Mouse (Mus musculus) 3T3-L1 (cell line): Measurements from ENCODE around the gene Acot7.

Source experiments
- DNase-seq: peaks from one replicate; pipeline ENCODE4 v3.0.0-alpha.2; 2015; ENCODE audit warnings: low read depth, low spot score

Gene Acot7

DNA sequence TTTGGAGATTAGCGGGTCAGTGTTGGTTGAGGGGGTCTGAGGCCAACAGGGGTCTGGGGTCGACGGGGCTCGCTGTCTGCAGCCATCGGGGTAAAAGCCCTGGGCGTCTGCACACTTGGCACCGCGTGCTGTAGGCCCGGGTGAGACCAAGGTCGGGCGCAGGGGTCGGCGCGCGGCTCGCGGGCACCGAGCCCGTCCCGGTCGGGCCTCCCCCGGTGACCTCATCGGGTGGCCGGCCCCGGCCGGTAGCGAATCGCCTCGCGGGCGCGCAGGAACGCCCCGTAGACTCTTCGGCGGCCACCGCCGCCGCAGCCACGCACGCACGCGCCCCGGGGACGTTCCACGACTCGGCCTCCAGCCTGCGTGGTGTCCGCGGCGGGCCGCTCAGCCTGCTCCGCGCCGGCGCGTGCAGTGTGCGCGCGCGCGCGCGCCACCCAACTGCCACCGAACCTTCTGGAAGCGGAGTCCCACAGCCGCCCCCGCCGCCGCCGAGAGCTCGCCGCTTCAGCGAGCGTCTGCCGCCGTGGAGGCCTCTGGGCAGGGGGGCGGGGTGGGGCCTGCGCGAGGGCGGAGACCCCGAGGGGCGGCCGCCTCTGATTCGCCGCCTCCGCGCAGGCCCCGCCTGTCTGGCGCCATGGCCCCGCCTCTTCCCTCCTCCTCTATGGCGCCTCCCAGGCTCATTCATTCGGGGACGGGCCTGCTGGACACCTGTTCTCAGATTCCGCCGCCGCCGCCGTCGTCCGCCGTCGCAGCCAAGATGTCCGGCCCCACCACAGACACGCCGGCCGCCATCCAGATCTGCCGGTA is at the start of gene Acot7:
Gene Acot7 (plus strand): TSS at position 598 of the 807 bp plus-strand sequence.
- DNase-seq, result peak; percentile 82

DNA sequence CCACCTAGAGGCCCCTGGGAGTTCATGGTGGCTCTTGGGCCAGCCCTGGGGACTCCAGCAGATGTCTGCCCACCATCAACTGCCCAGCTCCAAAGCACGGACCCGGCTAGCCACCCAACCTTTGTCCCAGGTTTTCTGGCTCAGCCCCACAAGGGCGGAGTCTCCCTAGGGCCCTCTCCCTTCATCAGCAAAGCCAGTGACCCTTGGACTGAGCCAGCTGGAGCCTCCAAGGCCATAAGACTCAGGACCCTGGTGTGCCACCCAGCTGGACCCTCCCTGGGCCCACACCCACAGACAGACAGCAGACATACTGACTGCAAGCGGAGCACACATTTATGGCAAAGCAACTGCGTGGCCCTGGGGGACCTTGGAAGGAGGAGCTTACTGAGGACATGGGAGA is 49.1 kb upstream of the Acot7 start:
- DNase-seq, result no peak

DNA sequence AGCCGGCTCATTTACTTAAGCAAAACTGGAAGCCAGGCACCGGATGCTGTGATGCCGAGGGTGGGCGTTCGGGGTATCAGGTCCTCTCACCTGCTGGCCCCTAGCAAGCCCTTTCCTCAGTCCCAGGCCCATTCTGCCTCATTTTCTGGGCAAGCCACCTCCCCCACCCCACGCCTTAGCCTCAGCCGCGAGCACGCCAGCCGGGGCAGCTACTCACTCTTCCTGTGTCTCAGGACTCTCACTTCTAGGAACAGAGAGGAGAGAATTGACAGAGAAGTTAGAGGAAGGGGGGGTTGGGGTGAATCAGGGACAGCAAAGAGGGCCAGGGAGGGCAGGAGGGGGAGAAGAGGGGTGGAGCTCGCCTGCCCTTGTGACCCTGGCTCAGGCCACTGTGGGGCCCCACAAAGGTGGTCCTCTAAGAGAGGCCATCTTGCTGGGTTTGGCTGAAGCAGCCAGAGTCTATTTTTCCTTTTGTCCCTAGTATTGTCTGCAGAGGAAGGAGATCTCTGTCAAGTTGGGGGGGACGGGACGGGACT is 48.5 kb upstream of the Acot7 start:
- no peak for DNase-seq

DNA sequence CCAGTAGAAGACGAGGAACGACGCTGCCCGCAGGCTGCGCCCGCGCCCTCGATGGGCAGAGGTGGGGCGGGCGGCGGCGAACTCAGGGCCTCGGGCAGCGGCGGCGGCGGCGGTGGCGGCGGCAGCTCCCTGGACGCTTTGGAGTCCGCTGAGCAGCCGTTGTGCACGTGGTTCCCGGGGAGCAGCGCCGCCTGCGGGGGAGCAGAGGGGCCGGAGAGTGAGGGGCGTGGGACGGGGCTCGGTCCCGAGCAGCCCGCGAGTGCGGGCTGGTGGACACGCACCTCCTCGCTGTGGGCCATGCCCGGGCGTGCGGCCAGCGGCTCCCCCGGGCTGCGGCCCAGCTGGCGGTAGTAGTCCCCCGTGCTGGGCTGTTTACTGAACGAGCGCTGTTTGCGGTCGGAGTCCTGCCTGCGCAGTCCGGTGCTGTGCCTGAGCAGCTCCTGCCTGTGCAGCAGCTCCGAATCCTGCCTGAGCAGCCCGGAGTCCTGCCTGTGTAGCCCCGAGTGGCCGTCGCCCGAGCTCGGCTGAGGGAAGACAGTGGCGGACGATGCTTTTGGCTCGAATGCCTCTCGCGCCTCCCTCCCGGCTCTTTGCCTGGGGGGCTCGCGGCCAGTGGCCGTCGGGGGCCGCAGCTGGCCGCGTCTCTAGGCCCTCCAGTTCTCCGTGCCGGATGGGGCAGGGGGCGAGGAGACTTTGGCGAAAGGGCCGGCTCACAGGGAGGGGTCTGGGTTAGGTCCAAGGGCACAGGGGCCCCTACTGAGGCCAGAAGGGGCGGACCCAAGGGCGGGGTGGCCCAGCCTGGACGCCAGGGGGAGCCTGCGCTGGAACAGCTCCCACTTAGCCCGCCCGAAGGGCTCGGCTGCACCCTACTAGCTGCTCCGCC is 46.9 kb upstream of the Acot7 start:
- DNase-seq, result no peak

DNA sequence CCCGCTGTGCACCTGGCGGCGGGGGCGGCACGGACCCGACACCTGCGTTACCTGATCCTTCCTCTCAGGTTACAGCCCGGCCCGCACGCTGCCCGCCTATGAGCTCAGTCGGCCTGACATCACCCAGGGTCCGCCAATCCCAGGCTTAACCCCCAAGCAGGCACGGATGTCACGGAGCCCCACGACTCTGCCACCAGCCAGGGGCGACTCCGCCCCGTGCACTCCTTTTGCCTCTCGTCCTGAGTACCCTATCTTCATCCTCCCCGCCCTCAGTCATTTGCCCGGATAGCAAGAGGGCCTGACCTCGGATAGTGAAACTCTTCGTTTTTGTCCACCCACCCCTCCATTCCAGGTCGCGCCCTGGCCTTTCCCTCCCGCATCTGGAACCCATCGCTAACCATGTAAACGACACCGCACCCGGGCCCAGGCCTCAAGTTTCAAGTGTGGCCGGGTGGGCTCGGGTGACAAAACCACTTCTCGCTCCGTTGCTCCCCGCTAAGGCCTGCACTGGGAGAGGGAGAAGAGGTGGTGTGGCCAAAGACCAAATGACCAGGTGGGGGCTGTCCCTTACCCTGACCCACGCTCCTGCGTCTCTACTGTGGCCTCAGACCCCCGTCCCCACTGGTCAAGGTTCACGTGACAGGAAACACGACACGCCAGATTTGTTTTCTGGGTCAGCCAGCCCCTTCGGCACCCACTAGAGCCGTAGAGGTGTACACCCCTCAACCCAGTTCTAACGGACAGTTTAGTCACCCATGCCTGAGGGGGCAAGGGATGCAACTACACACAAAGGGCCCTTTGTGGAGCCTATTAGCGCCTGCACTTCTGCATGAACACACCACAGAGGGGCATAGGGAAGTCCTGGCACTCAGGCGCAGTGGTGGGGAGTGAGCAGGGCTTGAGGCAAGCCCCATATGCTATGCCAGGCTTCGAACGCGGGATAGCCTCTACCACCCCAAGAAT is 45.8 kb upstream of the Acot7 start:
- no peak for DNase-seq

DNA sequence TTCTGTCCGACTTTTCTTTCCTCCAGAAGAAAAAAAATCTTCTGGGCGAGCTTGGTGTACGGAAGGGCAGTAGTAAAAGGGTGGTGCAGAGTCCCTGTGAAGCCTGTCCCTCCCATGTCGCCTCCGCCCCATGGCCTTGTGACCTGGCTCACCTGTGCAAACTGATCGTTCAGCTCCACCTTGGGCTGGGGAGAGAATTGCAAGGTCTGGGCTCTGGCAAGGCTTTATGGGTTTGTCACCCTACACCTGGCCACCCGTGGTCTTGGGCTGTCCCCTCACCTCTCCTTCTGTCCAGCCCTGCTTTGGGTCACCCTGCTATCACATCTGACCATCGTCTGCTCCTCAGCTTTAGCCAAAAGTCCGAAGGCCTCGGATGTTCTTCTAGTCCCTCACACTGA is 45.2 kb upstream of the Acot7 start:
- DNase-seq, result no peak

DNA sequence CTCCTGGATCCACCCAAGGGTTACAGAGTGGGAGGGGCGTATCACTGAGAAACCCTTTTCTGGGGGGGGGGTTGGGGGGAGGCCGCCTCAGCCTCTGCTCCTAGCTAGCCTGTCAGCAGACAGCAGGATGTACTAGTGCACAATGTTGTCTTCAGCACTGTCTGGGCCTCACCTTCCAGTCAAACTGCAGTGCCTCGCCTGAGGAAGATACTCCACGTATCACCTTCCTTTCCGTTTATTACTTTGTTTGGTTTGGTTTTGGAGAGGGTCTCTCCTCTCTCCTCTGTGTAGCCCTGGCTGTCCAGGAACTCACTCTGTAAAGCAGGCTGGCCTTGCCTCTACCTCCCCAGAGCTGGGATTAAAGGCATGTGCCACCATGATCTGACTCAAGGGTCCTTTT is 44.7 kb upstream of the Acot7 start:
- DNase-seq, result no peak

DNA sequence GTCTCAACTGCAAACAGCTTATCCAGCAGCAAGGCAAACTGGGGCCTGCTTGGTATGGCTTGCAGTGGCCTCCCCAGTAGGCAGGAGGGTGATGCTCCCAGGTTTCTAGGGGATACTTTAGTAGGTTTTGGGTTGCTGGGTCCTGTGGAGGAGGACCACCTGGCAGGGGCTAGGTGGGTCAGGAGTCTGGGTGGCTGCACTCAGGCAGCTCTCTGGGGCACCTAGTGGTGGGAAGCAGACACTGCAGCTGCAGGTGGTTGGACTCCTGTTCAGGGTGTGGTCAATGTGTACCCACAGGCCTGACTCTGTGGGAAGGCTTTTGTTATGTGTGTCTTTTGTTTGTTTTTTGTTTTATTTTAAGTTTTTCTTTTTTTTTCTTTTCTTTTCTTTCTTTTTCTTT is 43.4 kb upstream of the Acot7 start:
- peak; percentile 46 for DNase-seq

DNA sequence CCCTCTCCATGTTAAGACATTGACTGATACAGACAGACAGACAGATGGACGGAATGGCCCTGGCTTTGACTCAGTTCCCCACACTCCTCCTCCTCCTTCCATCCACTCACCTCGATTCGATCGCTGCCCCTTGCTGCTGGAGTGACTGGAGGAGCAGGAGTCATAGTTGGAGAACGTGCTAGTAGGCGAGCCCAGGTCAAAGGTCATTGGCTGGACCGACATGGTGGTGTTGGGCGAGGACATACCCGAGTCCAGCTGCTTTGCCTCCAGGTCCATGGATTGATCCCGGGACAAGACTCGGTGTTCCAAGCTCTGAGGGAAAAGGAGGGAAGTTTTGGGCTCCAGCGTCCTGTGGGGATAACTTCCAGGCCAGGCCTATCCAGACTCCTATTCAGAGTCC is 42.6 kb upstream of the Acot7 start:
- no peak for DNase-seq

DNA sequence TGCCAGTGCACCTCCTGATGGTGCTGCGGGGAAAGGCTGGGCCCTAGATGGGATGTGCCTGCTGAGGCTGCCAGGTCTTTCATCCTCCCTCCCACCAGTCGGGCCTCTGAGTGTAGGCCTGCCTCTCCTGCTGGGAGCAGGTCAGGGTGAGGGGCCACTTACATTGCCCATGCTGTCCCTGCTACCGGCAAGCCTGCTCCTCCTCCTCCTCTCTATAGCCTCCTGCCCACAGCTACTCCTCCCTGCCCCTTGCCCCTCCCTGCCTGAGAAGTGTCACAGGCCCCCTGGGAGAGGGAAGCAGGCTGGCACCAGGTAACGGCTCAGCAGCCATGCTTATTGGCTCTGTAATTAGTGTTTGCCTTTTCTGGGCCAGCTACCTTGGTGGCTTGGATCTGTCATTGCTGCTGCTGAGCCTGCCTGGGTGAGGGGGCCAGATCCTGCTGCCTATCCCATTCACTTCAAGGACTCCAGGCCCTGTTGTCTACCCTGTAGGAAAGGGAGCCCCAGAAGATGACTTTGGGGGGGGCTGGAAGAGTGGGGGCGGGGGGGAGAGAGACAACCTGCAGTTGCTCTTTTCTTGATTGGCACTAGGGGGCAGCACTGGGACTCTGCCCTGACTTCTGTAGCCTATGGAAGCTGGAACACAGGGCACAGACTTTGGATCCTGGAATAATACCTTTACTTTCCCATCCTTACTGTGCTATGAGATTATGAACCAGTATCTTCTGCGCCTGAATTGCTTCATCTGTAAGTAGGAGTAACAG is 41.6 kb upstream of the Acot7 start:
- peak; percentile 60 for DNase-seq

DNA sequence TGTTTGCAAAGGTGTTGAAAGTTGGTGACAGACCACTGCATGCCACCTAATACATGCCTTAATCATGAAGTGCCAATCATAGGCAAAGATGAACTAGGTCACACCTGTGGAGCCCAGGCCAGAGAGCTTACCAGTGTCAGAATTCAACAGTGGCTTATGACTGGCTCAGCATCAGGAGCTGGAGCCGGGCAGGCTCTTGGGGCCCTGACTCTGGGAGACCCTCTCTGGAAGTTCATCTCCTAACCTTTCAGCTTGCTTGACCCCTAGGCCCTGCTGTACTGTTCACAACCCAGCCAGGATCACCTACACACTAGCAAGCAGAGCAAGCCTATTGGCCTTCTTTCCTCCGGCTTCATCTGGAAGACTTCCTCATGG is 41.1 kb upstream of the Acot7 start:
- DNase-seq, result no peak

DNA sequence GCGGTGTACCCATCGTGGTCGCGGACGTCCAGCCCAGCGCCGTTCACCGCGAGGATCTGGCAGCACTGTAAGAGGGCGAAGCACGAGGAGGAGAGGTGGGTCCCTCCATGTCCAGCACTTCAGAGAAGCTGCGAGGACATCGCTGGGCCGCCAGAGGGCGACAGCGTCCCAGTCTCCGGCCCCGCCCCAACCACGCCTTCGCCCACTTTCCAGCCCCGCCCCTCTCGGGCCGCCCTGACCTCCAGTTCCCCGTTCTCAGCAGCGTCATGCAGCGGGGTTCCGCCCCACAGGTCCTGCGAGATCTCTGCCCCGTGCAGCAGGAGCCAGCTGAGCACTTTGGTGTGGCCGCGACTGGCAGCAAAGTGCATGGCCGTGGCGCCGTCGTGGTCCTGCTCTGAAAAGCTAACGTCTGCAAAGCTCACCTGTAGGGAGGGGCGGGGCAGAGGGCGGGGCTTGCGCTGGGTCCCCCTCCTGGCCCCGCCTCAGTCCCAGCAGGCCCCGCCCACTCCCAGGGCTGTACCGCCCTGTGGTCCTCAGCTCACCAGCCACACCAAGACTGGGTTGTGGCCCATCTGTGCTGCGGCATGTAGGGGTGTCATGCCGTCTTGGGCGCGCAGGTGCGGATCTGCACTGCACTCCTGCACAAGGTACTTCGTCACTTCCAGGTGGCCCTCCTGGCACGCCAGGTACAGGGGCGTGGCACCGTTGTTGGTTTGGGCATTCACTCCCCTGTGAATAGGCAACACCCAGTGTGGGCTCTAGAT is 39.3 kb upstream of the Acot7 start:
- peak; percentile 52 for DNase-seq

DNA sequence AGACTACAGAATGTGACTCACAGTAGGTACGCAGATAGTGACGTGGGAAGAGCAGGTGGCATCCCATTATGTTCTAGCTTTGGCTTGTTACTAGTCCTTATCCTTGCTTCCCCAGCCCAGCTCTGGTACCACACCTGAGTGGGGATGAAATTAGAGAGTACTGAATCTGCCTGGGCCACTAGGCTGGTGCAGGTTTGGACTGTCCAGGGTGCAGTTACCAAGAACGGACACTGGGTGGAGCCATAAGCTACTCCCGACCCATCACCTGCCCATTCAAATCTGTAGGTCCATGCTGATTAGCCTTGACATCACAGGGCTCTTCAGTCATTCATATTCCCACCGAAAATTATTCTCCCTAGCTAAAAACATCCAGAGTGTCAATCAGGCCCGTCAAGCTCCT is 37.5 kb upstream of the Acot7 start:
- peak; percentile 70 for DNase-seq

DNA sequence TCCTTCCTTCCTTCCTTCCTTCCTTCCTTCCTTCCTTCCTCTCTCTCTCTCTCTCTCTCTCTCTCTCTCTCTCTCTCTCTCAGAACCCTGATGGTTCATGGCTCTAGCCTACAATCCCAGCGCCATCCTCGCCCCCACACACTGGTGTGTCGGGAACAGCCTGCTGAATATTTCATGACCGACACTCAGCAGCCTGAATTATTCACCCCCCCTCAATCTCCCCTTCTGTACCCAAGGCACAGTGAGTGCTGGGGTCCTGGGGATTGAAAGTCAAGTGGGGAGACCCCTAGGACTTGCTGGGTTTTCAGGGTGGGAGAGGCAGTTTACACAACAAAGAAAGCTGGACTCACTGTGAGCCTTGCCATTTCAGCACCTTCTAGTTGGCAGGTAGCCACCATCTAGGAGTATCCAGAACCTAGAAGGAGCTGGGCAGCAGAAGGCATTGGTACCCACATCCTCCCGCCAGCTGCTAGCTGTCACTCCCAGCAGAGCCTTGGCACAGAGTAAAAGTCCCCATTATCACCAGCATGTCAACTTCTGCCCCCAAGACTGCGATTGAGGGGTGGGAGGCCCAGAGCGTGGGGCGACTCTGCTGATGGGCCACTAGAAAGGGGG is 36.3 kb upstream of the Acot7 start:
- DNase-seq, result no peak

DNA sequence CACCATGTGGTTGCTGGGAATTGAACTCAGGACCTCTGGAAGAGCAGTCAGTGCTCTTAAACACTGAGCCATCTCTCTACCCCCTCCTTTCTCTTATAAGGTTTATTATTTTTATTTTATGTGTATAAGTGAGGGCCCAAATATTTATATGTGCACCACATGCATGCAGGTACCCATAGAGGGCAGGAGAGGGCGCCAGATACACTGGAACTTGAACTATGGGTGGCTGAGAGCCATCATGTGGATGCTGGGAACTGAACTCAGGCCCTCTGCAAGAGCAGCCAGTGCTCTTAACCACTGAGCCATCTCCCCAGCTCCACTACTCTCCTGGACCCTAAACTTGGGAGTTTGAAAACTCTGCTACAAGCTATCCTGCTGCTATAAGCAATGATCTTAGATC is 34.3 kb upstream of the Acot7 start:
- no peak for DNase-seq

DNA sequence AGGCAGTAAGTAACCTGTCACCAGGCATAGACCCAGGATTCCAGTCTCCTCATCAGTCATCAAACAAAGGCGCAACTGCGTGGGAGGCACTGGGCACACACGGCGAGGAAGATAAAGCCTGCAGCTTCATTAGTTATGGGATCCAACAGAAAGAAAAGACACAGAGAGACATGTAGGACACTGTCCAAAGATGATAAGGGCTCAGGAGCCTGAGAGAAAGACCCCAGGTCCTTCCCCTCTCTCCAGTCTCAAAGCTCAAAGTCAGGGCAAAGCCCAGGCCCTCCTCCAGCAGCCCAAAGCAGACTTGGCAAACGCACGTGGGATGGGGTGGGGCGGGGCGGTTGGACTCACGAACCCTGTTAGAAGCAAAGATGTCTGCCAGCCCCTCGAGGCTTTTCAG is 32.5 kb upstream of the Acot7 start:
- DNase-seq, result no peak

DNA sequence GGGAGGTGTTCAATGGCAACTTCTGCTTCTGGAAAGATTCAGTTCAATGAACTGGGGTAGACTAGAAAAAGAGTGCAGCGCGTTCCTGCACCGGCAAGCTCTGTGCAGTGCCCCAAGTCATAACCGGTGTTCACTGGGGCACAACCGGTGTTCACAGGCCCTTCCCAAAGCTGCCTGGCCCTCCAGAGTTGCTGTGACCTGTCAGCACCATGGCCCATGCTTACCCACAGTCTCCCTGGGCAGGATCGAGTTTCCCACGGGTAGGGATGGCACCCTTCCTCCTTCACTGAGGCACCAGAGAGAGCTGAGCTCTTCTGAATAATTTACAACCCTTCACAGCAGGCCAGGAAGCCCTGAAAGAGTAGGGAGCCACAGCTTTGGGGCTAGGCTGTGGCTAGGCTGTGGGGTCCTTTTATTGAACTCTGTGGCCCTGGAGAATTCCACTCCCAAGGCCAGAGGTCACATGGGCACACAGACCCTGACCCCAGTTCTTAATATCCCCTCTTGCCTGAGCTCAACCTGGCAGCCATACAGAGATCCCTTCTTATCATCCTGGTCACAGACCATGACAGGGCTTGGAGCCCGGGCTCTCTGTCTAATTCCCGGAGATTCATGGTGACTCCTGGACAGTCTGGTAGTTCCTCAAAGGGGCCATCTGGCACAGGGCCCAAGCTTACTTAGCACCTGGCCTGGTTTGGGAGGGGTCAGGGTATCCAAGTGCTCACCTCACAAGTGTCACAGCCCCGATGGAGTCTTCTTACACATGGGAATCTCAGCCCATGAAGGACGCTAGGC is 31.7 kb upstream of the Acot7 start:
- DNase-seq, result no peak

DNA sequence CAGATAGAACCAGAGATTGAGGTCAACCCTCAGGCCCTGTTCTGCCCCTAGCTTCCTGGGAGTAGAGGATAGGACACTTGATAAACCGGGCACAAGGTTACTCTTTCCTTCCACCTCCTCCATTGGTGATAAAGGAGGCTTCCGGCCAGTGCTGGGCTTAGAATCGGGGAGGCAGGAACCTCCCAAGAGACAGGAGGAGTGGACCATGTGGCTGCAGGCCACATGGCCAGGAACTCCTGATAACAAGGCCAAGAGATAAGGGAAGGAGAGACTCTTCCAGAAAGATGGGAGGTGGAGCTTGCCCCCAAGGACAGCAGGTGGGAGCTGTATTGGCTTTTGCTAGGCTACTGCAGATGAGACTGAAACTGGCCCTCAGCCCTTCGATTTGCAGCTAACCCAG is 27.4 kb upstream of the Acot7 start:
- DNase-seq, result no peak

DNA sequence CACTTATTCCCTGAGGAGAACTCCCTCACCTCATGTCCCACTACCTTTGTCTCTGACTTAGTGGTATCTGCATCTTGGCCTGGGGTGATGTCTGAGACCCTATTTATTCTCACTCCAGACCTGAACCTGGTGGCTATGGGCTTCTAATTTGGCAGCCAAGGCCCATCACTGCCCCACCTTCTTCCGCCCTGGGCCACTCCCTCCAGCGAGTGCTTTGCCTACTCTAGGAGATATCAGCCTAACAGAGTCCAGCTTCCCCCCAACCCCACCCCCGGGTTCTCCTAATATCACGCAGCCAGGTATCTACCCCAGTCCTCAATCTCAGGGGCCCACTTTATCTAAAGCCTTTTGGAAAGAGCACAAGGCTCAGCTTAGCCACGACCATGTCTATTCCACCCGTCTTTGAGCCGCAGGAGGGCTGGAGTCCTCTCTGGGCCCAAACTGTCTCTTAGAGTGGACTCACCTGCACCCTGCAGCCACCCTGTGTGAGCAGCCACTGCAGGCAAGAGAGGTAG is 26.4 kb upstream of the Acot7 start:
- no peak for DNase-seq
